Mouse (Mus musculus) adrenal gland (tissue): ENCODE results near the gene Prm2.

Source experiments
- intact Hi-C: fragments of 180-260 bp; cut with DNase I; formaldehyde crosslinking; loops from one replicate; pipeline ENCODE4 v1.15.1; 2025
- long read RNA-seq, 2 experiments: library from polyadenylated mRNA; unstranded; transcript quantifications; one replicate each; pipeline ENCODE4 v2.0.0; 2020; ENCODE audit warnings: borderline replicate concordance in 1 of 2; ENCODE audit not compliant: insufficient replicate concordance in 1 of 2

The Prm2 gene
- long read RNA-seq, experiment 1: 0 reads
- long read RNA-seq, experiment 2: 0 reads

- intact Hi-C loops: no loop called here
Measured at GRCm38 (mm10) chr16:10796034-10796433, at the start of gene Prm2. Gene Prm2 (minus strand): TSS chr16:10796134.

GRCm38 (mm10) chr16:10844319-10844670, 48.4 kb upstream of the Prm2 start:
- intact Hi-C loops: loop anchor here (10.0 kb wide), 1 partner anchor 59 kb away; the partner anchor contains the start of genes Socs1 and Tnp2

GRCm38 (mm10) chr16:10843486-10844318, 47.8 kb upstream of the Prm2 start:
- intact Hi-C loops: loop anchor here (10.0 kb wide), 1 partner anchor 59 kb away; the partner anchor contains the start of genes Socs1 and Tnp2

- intact Hi-C loops: loop anchor here (10.0 kb wide), 1 partner anchor 58 kb away; the partner anchor contains the start of genes Socs1 and Tnp2
Measured at GRCm38 (mm10) chr16:10842282-10842855, 46.4 kb upstream of the Prm2 start.

- intact Hi-C loops: loop anchor here (10.0 kb wide), 1 partner anchor 55 kb away; the partner anchor contains the start of genes Socs1 and Tnp2
Measured at GRCm38 (mm10) chr16:10840018-10840417, 44.1 kb upstream of the Prm2 start.

- intact Hi-C loops: no loop called here
Measured at GRCm38 (mm10) chr16:10838487-10839245, 42.7 kb upstream of the Prm2 start.

GRCm38 (mm10) chr16:10837903-10838302, 42.0 kb upstream of the Prm2 start:
- intact Hi-C loops: no loop called here

- intact Hi-C loops: no loop called here
Measured at GRCm38 (mm10) chr16:10837250-10837649, 41.3 kb upstream of the Prm2 start.

GRCm38 (mm10) chr16:10836388-10836787, 40.5 kb upstream of the Prm2 start:
- intact Hi-C loops: no loop called here

- intact Hi-C loops: no loop called here
Measured at GRCm38 (mm10) chr16:10834911-10835587, 39.1 kb upstream of the Prm2 start, which contains the start of gene Rmi2. Gene Rmi2 (plus strand): TSS chr16:10835059.

GRCm38 (mm10) chr16:10834542-10834910, 38.6 kb upstream of the Prm2 start:
- intact Hi-C loops: no loop called here

GRCm38 (mm10) chr16:10828461-10828805, 32.5 kb upstream of the Prm2 start:
- intact Hi-C loops: no loop called here

- intact Hi-C loops: no loop called here
Measured at GRCm38 (mm10) chr16:10827766-10828460, 32.0 kb upstream of the Prm2 start.

- intact Hi-C loops: no loop called here
Measured at GRCm38 (mm10) chr16:10827269-10827668, 31.3 kb upstream of the Prm2 start.

GRCm38 (mm10) chr16:10825840-10826239, 29.9 kb upstream of the Prm2 start:
- intact Hi-C loops: no loop called here

GRCm38 (mm10) chr16:10824536-10824935, 28.6 kb upstream of the Prm2 start:
- intact Hi-C loops: no loop called here

- intact Hi-C loops: no loop called here
Measured at GRCm38 (mm10) chr16:10821387-10821786, 25.5 kb upstream of the Prm2 start.

GRCm38 (mm10) chr16:10819966-10820365, 24.0 kb upstream of the Prm2 start:
- intact Hi-C loops: no loop called here

- intact Hi-C loops: no loop called here
Measured at GRCm38 (mm10) chr16:10818579-10819135, 22.7 kb upstream of the Prm2 start.

- intact Hi-C loops: no loop called here
Measured at GRCm38 (mm10) chr16:10814864-10815263, 18.9 kb upstream of the Prm2 start.
